Mouse (Mus musculus): ENCODE measurements around the gene Pccb.

Gene Pccb

DNA sequence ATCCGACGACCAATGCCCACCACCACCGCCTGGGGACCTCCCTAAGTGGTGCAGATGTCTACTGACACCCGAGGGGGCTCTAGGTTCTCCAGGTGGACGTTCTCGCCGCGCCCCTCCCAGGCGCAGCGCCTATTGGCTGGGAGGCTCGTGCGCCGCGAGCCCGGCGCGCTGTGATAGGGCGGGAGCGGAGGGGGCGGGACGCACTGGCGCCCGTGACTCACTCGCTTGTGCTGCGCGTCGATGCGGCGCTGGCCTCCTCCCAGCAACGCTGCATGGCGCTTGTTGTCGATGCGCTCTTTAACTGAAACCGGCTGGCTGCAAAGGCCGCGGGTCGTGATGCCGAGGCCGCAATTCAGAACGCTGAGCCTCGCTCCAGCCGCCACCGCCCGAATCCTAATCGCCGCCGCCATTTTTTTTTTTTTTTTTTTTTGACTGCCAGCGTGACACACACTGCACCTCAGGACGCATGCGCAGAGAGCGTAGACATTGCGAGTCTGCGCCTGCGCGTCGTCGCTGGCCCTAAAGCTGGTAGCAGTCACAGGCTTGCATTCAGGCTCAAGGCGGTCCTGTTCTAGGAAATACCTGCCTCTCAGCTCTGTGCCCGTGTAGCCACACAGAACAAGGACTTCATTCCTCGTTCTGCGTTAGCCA is at the start of gene Pccb:
TSS of gene Pccb (minus strand) at position 451 of the 651 bp plus-strand sequence.
- peak; percentile 93 to 97 for DNase-seq (ENCODE audit: low spot score in 2 of 2)

- DNase-seq (ENCODE audit: low spot score in 2 of 2): peak in 1 of 2 experiments; percentile 56
Measured at GRCm38 (mm10) chr9:101083728-101084127, 49.0 kb upstream of the Pccb start.

DNA sequence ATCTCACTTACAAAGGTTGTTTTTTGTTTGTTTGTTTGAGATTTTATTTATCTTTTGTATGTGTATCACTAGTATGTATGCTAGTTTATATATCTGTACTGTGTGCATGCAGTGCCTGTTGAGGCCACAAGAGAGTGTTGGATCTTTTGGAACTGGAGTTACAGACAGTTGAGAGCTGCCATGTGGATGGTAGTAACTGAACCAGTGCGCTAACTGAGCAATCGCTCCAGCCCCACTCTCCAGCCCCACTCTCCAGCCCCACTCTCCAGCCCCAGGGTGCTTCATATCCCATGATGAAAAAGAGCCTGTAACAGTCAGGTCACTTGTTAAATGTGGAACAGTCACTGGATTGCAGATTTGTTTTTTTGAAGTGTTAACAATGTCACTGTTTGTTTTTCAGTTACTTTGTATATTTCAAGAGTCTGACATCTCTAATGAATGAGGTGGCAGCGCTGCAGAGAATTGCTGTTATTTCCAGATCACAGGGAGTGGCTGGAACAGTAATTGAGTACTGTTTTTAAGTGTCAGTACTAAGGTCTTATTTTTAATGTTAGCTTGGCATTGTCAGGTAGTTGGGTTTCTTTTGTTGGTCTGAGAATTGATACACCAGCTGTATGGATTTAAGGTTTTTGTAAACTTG is 45.5 kb upstream of the Pccb start:
- no peak for DNase-seq (ENCODE audit: low spot score in 2 of 2)

GRCm38 (mm10) chr9:101078579-101078978 is 43.9 kb upstream of the Pccb start:
- no peak for DNase-seq (ENCODE audit: low spot score in 2 of 2)

DNA sequence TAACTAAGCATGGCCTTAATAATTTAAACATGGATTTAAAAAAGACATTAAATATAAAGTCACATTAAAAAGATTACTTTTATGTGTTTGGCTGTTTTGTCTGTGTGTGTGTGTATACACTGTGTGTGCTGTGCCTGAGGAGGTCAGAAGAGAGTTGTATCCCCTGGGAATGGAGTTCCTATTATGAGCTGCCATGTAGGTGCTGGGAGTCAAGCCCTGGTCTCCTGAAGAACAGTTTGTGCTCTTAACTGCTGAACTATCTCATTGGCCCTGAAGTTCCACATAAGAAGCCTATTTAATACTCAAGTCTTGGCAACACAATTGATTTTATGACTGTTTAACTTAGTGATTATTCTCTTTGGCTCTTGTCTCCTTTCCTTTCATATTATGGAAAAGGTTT is 42.8 kb upstream of the Pccb start:
- no peak for DNase-seq (ENCODE audit: low spot score in 2 of 2)

DNA sequence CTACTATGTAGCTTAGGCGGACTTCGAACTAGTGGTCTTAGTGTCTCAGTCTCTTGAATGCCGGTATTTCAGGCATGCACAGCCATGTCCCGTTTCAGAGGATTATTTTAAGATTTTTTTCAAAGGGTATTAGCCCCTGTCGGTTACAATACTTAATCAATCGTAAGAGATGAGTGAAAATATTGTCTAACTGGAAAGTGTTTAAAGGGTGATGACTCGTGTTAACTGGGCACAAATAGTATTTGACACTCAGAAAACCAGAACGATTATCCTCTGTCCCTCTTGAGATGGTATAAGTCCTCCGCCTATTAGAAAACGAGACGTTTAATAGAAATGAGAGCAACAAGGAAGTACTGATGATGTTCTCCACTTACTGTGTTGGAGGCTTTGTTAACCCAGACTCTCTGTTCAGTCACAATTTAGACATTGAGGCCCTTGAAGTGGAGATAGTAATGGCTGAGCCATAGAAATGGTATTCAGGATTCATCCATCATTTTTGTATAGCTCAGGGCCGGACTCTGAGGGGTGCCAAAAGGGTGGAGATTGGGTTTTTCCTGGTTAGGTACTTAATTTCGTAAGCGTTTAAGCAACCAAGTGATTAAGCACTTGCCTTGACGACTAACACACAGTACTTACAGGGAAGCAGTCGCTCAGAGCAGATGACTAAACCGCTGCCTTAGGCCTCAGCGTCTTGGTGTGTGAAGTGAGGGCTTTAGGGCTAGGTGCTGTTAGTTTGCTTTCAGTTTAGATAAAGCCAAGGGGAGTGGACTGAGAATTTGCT is 41.6 kb upstream of the Pccb start:
- no peak for DNase-seq (ENCODE audit: low spot score in 2 of 2)

DNA sequence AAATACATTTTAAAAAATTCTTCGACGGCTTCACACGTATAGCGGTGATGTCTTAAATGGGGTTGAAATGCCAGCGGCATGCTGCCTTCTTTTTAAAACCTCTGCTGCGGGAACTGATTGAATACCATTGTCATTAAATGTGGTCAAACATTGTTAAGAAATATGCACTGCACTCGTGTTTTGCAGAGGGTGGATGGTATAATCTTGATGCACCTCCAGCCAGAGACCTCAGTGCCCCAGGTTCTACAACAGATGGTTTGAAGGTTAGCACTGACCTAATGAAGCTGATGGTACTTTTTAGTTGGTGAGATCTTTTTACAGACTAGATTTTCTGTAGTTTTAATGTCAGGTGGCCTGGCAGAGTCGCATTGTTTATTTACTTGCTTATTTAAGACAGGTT is 41.0 kb upstream of the Pccb start:
- DNase-seq (ENCODE audit: low spot score in 2 of 2): no peak

GRCm38 (mm10) chr9:101075091-101075581 is 40.4 kb upstream of the Pccb start:
- DNase-seq (ENCODE audit: low spot score in 2 of 2): no peak

DNA sequence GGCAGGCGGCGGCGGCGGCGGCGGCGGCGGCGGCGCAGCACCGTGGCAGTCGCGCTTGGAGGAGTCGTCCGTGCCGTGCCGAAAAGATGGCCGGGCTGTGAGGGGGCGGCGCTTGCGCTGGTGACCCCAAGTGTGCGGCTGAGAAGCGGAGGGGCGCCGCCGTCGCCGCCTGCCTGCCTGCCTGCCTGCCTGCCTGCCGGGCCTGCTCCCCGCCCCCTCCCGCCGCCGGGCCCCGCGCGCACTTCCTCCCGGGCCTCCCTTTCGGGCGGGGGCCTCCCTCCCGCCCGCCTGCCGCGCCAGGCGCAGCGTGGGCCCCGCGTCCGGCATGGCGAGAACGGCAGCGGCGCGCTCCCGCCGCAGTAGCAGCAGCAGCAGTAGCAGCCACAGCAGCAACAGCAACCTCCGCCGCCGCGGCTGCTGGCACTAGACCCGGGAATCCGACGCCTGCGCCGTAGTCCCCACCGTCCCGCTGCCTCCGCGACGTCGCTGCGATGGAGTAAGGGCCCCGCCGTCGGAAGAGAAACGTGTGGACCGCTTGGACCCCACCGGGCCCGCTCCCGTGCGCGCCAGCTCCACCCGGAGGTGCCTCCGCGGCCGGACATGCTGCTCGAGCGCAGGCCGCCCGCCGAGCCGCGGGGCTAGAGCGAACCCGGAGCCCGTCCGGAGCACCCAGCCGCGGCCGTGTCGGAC is 39.8 kb upstream of the Pccb start:
- DNase-seq (ENCODE audit: low spot score in 2 of 2): peak; percentile 80

DNA sequence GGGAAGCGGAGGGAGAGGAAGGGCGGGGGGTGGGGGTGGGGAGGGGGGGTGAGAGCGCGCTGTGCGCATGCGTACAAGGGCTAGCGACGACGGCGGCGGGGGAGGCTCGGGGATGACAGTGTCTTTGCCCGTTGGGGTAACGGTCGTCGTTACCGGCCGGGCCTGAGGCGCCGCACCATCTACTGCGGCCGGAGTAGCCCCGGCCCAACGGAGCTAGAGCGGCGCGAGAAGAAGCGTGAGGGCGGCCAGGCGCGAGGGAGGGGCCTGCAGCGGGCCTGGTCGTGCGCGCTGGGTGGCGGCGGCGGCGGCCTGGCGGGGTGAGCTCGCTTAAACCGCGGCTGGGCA is 39.3 kb upstream of the Pccb start, which contains the start of gene Msl2:
TSS of gene Msl2 (plus strand) at position 115 of the 345 bp plus-strand sequence.
- DNase-seq (ENCODE audit: low spot score in 2 of 2): no peak

- DNase-seq (ENCODE audit: low spot score in 2 of 2): peak; percentile 98 to 99
Measured at GRCm38 (mm10) chr9:101073041-101073986, 38.6 kb upstream of the Pccb start.

- no peak for DNase-seq (ENCODE audit: low spot score in 2 of 2)
Measured at GRCm38 (mm10) chr9:101072506-101072905, 37.8 kb upstream of the Pccb start.

DNA sequence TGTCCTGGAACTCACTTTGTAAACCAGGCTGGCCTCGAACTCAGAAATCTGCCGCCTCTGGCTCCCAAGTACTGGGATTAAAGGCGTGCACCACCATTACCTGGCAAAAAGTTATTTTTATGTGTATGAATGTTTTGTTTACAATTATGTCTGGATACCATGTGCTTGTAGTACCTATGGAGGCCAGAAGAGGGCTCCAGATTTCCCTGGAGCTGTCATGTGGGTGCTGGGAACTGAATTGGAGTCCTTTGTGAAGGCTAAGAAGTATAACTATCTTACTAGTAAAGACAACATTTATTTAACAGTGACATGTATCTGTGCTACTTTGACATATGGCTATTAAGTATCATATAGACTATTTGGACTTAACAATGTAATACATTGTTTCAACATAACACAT is 35.1 kb upstream of the Pccb start:
- no peak for DNase-seq (ENCODE audit: low spot score in 2 of 2)

DNA sequence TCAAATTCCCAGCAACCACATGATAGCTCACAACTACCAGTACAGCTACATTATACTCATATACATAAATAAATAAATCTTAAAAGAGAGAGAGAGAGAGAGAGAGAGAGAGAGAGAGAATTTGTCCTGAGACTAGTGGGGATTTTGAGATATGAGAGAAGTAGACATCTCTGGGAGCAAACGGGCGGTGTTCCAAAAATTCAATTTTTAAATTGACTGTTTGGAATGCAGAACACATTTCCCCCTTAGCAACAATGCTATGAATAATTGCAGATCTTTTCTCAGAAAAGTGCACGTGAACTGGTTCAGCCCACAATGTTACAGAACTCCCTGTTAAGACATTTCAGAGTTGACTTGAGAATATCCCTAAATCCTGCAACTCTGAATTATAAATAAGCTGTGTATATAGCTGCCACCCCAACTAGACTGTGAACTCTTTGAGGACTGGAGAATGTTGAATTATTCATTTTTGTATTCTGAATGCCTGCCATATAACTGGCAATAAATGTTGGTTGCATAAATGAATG is 30.4 kb upstream of the Pccb start:
- peak in 1 of 2 experiments; percentile 57 for DNase-seq (ENCODE audit: low spot score in 2 of 2)

- DNase-seq (ENCODE audit: low spot score in 2 of 2): no peak
Measured at GRCm38 (mm10) chr9:101062253-101062780, 27.6 kb upstream of the Pccb start.

DNA sequence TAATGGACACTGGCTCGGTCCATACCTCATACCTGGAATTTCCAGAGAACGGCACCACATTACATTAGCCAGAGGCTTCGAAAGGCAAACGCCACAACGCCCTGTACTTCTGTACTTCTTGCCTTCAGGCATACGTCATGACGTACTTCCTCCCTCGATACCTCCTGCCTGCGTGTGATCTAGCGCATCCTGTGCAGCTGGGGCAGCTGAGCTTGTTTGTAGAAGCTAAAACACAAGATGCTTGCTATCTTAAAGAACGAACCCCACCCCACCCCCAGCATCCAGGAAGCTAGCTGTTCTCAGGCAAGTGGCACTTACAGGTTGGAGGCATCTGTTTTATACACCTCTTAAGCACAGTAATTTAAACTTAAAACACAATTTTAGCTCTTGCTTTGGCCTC is 26.3 kb upstream of the Pccb start:
- no peak for DNase-seq (ENCODE audit: low spot score in 2 of 2)

DNA sequence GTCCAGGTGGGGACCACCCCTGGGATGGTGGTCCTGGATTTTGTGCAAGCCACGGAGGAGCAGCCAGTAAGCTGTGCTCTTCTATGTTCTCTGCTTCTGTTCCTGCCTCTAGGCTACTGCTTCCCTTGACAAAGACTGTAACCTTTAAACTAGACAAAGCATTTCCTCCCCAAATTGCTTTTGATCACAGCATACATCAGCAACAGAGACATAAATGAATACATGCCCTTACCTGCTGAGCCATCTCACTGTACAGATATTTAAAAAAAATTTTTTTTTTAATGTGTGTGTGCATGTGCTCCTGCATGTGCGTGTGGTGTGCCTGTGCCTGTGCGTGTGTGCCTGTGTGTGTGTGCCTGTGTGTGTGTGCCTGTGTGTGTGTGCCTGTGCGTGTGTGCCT is 22.5 kb upstream of the Pccb start:
- no peak for DNase-seq (ENCODE audit: low spot score in 2 of 2)

- DNase-seq (ENCODE audit: low spot score in 2 of 2): no peak
Measured at GRCm38 (mm10) chr9:101053279-101053678, 18.6 kb upstream of the Pccb start.

- DNase-seq (ENCODE audit: low spot score in 2 of 2): no peak
Measured at GRCm38 (mm10) chr9:101052691-101053090, 18.0 kb upstream of the Pccb start.

DNA sequence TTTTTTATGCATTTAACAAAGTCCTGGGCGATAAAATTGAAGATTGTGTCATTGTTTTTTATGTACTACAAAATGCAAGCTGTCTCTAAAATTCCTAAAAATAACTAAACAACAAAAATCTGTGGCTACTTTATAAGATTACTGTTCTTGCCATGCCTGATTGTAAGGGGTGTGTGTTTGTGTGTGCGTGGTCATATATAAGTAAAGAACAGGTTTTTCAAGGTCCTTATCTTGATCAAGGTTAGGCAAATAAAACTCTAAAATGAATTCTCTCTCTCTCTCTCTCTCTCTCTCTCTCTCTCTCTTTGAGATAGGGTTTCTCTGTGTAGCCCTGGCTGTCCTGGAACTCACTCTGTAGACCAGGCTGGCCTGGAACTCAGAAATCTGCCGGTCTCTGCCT is 17.3 kb upstream of the Pccb start:
- no peak for DNase-seq (ENCODE audit: low spot score in 2 of 2)
